Mouse (Mus musculus): ENCODE measurements around the gene Slc9a3r2.

DNA sequence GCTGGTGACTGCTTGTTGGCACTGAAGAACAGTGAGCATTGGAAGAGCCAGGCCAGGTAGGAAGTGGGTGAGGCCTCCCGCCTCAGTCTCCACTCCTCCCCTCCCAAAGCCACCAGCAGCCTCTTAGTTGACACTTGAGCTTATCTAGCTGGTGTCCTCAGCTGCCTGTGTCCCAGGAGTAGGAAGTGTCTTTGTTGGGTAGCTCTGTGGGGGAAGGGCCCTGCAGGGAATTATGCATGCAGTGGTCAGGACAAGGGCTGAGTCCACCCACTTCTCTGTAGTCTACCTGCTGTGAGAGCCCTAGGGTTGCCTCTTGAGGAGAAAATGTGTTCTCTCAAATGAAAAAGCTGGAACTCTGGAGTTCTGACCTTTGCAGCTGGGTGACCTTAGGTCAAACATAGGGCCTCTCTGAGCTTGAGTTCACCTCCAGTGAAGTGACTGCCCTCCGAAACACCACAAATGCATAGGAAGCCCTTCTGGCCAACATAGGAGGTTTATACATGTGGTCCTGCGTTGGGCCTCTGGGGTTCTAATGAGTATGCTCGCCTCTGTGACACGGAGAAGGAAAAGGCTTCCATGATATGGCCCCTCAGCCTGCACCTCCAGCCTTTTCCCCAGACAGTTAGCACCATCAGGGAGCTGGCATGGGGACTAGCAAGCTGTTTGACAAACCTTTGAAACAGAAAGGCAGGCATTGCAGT, 13.2 kb downstream of the Slc9a3r2 start:
- no peak for TF ChIP-seq CTCF (conservative IDR thresholded peaks at IDR 0.05; ENCODE audit: low read length)
- TF ChIP-seq POU5F1 (IDR thresholded peaks at IDR 0.05; ENCODE audit: borderline replicate concordance, low read length): no peak

Measured in E14TG2a.4 (cell line).